Mouse (Mus musculus) embryo, embryonic 11 days (tissue): ENCODE results near the gene Ctnnd2.

Source experiments
- DNase-seq: peaks from one replicate; pipeline ENCODE4 v3.0.0-alpha.2; 2015

The Ctnnd2 gene

GRCm38 (mm10) chr15:30738178-30738577 is 565.8 kb downstream of the Ctnnd2 start:
- DNase-seq: no peak

- peak; percentile 85 for DNase-seq
Measured at GRCm38 (mm10) chr15:30740728-30741127, 568.3 kb downstream of the Ctnnd2 start.

- DNase-seq: no peak
Measured at GRCm38 (mm10) chr15:30757991-30758390, 585.6 kb downstream of the Ctnnd2 start.

GRCm38 (mm10) chr15:30762211-30762610 is 589.8 kb downstream of the Ctnnd2 start:
- DNase-seq: no peak

- no peak for DNase-seq
Measured at GRCm38 (mm10) chr15:30762695-30763285, 590.4 kb downstream of the Ctnnd2 start.

DNA sequence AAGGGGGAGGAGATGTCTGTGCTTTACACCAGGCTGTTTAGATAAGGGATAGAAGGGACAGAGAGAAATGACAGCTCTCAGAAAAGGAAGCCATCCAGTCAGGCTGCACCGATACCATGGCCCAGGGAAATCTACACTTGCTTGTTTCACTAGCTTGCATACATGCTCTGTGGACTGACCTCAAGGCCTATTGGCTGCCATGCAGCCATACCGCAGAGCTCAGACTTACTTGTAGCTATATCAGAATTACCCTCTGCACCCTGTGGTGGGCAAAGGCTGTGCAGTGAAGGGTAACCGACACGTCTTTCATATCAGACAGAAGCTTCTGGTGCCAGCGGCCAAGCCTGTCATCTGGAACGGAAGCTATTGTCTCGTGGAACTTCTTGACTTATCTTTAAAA is 604.5 kb downstream of the Ctnnd2 start:
- no peak for DNase-seq

DNA sequence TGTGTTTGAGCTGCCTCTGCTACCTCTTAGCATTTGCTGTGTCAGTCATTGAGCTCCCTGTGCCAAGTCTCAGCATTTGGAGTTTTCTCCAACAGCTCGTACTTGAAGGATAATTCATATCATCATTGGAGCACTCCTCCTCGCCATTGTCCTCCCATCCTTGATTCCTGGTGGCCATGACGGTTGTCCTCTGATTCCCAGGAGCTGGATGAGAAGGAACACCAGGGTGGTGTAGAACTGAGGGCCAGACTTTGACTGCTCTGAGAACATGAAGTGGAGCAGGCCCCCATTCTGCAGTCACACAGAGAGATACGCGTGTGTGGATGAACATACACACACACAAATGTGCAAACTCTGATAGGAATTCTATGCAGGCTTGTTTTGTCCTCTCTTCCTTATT is 605.4 kb downstream of the Ctnnd2 start:
- DNase-seq: no peak

DNA sequence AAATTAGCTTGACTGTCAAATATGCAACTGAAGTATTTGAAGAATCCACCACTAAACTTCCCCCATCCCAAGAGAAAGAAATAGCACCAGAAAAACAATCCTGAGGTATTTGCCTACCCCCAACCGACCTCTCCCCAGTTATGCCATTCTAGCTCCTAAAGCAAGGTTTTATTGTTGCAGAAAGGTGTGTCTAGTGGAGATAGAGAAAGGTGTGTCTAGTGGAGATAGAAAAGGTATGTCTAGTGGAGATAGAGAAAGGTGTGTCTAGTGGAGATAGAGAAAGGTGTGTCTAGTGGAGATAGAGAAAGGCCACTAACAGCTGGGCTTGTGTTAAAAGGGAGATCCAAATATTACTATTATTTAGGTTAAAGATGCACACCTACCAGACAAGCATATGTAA is 607.5 kb downstream of the Ctnnd2 start:
- DNase-seq: no peak

DNA sequence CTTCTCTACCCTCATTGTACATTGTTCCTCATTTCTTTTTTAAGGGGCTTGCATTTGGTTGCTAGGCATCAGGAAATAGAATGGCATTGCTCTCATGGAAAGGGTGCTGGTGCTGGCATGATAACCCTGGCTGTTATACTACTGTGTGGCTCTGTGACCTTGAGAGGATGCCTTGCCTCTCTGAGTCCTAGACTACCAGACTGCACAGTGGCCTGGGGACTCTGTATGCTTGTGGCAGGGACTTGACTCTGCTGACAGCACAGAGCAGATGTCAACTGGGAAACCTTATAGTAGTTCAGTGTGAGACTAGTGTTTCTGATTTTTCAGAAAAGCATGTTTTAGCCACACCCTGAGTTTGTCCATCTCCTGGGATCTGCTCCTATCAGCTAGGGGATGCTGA is 608.6 kb downstream of the Ctnnd2 start:
- peak; percentile 10 for DNase-seq

DNA sequence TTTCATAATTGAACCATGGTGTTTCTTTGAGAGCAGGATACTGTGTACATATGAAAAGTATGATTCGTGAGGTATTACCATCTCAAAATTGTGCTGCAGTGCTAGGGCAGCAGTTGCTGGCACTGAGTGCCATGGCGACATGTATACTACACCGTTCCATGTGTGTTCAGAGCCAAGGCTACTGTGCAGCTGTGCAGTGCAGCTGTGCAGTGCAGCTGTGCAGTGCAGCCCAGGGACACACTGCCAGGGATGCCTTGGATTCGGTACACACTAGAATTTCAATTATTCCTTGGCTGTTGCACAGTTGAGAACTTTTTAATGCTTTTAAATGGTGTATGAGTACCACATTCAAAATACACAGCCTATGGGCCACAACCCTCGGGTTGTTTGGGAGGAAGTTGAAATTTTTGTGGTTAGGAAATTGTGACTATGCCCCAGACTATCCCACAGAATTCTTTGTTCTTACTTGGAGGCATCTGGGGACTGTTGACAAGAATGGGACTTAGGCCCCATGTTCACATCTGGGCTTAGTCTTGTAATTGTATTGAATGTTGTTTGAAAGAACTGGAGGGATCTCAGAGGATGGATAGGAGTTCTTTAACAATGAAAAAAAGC is 613.4 kb downstream of the Ctnnd2 start:
- DNase-seq: no peak

DNA sequence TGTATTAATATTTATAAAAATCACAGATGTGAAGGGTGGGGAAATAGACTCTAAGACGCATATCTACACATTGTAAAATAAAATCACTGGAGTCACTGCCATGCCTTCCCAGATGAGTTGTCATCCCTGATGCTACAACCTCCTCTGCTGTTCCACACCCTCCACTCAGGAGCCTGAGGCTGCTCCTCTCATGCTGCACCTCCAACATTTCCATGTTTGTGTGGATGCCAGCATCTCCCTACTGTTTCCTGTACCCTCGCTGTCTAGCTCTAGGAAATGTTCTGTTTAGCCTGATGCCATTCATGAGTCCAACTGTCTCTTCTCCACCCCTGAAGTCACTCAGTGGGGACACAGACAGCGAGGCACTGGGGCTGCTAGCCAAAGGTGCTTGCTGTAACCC is 620.9 kb downstream of the Ctnnd2 start:
- DNase-seq: no peak

GRCm38 (mm10) chr15:30795723-30796122 is 623.3 kb downstream of the Ctnnd2 start:
- DNase-seq: no peak

- DNase-seq: no peak
Measured at GRCm38 (mm10) chr15:30827424-30828263, 655.3 kb downstream of the Ctnnd2 start.

DNA sequence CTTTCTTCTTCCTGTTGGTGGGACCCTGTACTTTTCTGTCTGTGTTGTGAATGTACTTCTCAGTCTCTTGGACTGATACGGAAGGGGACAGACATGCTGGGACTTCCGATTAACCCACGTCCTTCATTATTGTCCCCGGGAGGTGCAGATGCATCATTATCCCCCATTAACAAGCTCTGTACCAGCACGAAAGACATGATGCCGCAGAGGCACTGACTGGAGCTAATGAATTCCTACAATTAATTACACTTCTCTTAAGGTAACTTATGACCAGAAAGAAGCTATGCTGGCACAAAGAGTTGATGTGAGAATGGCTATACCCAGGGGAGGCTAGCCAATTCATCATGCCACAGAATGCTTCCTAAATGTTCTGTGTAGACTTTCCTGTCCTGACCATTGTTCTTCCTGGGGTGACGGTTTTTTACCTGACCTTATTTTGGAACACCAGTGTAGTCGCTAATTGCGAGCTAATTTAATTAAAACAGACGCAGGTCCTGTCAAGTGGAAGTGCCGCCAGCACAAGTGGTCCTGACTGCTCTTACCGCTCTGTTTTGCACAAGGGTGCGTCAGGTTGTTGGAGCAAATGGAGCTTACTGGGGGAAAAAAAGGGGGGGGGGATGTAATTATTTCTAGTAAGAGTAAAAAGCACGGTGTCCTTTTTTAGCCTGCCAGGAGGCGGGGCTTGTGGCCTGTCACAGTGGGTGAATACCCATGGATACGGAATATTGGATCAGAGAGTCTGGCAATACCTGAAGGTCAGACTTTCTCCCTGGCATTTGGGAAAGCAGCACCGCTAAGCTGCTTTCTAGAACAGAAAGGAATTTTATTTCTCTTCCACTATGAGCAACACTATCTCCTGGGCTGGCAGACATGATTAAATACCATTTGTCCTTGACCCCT is 685.1 kb downstream of the Ctnnd2 start:
- no peak for DNase-seq

DNA sequence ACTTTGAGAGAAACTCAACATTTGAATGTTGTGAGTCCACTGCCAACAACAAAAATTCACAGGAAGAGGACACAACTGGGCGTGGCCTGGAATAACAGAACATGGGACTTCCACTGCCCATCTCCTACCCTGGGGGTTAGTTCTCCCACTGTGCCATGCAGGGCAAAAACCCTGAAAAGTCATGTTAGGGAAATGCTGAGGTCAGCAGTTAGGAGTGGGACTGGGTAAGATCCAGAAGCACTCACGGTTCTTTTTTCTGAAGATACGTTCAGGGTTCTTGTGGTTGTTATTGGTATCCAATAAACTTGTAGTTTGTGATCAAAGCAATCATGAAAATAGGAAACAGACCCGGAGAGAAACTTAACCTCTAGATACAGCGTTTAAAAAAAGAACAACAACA is 695.0 kb downstream of the Ctnnd2 start:
- no peak for DNase-seq

DNA sequence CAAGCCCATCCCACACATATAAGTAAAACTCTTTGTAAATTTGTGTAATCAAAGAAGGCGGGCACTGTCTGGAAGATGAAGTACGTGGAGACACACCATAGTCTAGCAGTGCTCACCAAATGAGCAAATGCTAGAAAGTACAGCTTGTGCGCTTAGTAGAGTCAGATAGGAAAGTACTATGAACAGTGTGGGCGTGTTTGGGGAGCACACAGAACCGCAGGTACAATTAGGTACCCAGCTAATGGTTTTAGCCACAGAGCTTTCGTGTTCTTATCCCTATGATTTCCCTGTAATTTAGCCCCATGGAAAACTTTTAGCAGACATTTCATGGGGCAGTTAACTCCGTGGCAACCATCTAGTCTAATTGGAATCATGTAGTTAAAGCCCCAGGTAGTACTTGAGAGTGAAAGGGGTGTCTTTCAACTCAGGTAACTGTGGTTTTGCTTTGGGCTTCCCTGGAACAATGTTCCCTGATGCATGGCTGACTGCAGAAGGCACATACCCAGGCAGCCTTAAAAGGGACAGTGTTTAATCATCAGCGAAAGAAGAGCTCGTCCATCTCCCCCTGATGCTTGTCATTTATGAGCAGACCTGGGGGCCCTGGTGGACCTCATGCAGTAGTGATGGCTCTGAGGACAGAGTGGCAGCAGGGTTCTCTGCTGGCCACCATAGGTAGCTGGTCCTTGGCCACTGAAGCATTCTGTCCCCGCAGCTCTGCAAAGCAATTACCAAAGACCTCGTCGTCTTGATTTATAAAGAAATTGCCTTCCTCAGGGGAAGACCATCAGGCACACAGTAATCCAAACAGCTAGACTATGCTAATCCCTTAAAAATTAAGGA is 697.5 kb downstream of the Ctnnd2 start:
- DNase-seq: no peak

DNA sequence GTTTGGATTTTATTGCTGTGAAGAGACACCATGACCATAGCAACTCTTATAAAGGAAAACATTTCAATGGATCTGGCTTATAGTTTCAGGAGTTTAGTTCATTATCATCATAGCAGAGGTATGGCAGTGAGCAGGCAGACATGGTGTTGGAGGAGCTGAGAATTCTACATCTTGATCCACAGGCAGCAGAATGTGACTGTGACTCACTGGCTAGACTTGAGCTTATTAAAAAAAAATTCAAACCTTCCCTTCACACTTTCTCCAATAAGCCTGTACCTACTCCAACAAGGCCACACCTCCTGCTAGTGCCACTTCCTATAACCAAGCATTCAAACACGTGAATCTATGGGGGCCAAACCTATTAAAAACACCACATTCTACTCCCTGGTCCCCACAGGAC is 703.1 kb downstream of the Ctnnd2 start:
- no peak for DNase-seq

DNA sequence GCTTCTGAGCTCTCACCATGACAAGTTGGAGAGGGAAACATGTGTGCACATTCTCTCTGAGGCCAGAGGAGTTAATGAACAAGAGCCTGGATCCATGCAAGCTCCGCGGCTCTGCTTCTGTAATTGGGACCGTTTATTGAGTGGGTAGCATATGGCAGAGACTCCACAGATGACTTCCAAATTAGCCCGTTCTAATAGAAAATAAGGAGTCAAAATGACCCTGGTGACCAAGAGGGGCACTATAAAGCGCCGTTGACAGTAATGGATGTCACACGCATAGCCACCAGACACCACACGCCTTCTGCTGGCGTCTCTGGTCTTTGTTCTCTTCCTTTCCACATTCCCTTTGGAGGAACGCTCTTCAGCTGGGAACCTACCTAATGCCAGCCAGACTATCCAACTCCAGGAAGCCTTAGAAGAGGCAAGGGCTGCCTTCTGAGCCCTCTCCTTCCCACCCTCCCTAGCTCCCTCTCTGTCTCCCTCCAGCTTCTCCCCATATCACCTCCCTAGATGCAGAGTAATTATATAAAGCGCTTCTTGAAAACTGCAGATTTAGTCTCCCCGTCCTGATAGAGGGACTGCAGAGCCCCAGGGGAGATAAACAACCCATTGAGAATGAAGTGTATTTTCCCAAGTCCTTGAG is 712.4 kb downstream of the Ctnnd2 start:
- no peak for DNase-seq

DNA sequence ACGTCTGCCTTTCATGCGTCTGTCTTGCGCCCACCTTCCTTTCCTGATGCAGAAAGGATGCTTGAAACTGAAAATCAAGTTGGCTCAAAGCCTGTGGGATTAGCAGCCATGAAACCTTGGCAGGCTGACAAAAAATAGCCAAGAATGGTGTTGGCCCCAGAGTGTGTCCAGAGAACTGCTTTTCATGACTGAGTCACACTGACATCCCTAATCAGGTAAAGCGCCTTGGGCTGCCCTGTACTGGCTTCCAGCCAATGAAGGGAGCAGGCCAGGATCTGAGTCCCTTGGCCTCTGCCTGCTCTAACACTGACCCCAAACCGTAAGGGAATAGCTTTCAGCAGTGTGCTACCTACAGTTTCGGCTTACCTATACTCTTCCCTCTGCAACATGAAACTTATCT is 713.0 kb downstream of the Ctnnd2 start:
- no peak for DNase-seq

DNA sequence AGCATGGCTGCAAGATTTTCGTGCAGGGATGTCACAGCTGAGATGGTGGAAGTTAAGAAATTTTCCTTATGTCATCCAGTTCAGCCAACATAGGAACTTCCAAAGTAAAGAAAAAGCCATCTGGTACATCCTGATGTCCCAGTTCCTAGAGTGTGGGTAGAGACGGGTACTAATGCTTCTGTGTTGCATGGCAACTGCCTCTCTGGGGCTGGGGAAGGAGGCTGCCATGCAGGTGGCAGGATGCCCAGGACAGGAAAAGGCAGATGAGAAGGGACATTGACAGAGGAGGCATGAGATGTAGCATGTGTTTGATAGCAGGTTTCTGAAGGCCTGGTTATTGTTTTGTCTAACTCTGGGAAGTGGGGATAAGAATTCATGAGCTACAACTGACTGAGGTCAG is 715.2 kb downstream of the Ctnnd2 start:
- no peak for DNase-seq

- no peak for DNase-seq
Measured at GRCm38 (mm10) chr15:30891986-30892385, 719.6 kb downstream of the Ctnnd2 start.

GRCm38 (mm10) chr15:30895063-30895462 is 722.7 kb downstream of the Ctnnd2 start:
- no peak for DNase-seq
